Mouse (Mus musculus) left cerebral cortex, adult 11 months (tissue): ENCODE data around the gene Asphd2.

Experiments
- DNase-seq: peaks from one replicate; pipeline ENCODE4 v3.0.0; 2022; ENCODE audit warnings: low spot score

Gene Asphd2

GRCm38 (mm10) chr5:112391002-112391401 lies 3.7 kb downstream of the Asphd2 start:
- DNase-seq = no peak

- no peak for DNase-seq
Observed at GRCm38 (mm10) chr5:112389352-112389751, 5.3 kb downstream of the Asphd2 start.

DNA sequence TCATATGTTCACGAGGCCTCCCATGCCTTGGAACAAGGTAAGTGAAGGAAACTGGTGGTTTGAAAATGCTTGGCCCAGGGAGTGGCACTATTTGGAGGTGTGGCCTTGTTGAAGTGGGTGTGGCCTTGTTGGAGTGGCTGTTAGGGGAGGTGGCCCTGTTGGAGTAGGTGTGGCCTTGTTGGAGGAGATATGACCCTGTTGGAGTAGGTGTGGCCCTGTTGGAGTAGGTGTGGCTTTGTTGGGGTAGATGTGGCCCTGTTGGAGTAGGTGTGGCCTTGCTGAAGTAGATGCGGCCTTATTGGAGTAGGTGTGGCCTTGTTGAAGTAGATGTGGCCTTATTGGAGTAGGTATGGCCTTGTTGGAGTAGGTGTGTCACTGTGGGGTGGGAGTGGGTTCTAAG lies 8.7 kb downstream of the Asphd2 start:
- no peak for DNase-seq

DNA sequence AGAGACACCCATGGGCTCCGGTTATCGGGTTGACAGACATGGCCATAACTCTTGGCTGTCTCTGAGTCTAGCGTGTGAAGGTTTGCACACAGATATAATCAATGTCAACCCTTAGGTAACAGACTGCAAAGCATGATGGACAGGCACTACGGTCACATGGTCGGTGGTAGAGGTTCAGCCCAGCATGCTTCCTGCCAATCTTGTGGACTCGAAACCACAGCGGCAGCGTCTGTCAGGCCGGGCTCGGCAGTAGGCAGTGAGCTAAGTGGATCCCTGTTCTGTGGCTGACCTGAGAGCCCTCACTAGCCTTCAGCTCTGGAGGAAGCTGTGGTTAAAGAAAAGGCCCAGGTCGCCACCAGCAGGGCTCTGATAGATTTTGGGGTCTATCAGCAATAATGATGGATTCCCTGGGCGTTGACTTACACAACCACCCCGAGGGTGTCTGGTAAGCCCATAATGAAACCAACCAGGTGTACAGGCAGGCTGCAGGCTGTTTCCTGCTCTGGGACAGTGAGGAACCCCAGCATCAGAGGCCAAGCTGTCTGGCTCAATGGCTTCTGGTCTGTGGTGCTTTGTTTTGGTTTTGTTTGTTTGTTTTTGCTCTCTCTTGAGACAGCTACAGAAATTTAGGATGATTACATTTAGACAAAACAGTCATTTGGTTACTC lies 9.7 kb downstream of the Asphd2 start:
- no peak for DNase-seq

DNA sequence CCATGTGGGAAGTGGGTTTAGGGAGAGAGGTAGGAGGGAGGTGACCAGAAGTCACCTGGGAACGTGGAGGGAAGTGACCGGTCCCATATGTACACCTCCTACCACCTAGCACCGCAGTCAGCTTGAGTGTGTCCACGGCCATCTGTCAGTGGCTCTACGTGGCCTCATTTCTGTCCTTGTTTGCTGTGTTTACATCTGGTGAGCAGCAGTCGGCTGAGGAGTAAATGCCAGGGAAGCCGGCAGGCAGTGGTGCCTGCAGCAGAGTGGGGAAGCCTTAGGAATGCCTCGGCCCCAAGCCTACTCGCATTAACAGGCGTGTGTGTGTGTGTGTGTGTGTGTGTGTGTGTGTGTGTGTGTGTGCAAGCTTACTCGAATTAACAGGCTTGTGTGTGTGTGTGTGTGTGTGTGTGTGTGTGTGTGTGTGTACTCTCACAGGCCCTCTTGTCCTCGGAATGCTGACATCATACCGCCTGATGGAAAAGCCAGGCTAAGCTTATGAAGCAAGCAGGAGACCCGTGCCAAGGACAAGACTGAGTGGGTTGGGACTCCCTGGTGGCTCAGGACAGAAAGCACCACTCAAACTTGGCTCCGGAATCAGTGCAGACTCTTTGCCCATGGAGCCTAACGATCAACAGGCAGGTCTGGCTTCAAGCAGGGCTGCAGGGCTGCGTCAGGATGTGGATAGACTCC lies 11.9 kb downstream of the Asphd2 start:
- DNase-seq = no peak

GRCm38 (mm10) chr5:112382042-112382441 lies 12.6 kb downstream of the Asphd2 start:
- no peak for DNase-seq

DNA sequence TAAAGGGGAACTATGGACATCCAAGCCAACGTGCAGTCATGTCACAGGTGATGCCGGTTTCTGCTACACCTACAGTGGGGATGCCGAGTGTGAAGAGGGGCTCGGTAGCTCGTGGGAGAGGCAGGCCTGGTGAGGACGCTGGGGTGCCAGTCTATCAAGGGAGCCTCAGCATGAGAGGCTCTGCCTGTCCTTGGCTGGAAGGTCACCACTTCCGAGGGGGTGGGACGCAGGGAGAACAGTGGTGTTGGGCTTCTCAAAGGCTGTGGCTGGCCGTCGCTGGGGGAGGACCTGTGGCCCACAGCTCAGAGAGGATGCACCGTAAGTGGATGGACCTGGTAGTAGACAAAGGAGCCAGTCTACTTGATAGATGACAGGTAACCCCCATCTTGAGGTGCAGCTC lies 13.5 kb downstream of the Asphd2 start:
- no peak for DNase-seq

GRCm38 (mm10) chr5:112378716-112379115 lies 15.9 kb downstream of the Asphd2 start:
- no peak for DNase-seq

DNA sequence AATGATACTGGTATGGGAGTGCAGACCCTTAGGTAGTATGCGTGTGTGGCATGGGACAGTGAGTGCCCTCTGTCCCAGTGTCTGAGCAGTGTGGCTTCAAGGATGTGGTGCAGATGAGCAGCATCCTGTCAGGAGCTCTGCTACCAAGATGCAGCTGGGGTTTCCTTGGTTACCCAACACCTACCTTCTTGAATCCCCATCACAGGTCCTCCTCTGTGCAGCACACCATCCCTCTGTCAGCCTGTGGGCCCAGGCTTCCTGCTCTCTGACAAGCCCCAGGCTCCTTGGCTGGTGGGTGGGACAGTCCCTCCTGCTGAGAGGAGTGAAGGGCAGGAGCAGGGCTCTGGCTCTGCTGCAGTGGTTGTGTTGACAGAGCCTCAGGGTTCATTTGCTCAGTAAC lies 17.3 kb downstream of the Asphd2 start:
- DNase-seq = no peak

- no peak for DNase-seq
Observed at GRCm38 (mm10) chr5:112376111-112376510, 18.6 kb downstream of the Asphd2 start.

DNA sequence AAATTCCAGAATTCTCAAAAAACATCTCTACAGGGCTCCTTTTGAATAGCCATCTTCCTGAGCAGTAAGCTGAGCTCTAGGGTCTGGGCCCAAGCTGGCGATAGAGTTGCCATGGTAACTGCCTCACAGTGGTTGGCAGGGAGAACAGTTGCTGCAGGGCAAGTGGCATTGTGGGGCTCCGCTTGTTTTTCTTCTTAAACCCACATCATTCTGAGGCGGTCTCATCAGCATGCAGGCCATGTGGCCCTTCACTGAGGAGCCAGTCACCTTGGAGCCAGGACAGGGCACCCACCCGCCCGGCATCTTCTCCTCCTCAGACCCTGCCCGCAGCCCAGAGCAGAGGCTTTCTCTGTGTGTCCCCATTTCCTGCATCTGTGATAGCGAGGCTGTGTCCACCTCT lies 22.7 kb downstream of the Asphd2 start:
- DNase-seq = peak; percentile 67

GRCm38 (mm10) chr5:112370236-112370813 lies 24.3 kb downstream of the Asphd2 start:
- DNase-seq = no peak

DNA sequence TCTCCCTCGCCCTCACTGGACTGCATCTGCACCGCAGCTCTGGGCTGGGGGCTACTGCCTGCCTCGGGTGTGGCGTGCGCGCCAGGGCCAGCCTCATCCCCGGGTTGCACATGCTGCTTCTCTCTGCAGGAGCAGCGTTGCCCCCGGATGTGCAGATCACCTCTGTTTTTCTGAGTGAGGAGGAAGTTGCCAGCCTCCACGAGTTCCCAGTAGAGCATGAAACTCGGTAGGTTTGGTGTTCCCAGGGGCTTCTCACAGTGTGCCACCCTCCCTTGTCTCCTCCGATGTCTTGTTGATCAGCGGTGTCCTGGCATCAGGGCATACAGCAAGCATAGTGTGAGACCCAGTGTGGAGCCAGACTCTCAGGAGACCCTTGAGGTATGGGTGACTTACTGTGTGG lies 25.3 kb downstream of the Asphd2 start:
- DNase-seq = no peak

GRCm38 (mm10) chr5:112368666-112369065 lies 26.0 kb downstream of the Asphd2 start:
- DNase-seq = no peak

DNA sequence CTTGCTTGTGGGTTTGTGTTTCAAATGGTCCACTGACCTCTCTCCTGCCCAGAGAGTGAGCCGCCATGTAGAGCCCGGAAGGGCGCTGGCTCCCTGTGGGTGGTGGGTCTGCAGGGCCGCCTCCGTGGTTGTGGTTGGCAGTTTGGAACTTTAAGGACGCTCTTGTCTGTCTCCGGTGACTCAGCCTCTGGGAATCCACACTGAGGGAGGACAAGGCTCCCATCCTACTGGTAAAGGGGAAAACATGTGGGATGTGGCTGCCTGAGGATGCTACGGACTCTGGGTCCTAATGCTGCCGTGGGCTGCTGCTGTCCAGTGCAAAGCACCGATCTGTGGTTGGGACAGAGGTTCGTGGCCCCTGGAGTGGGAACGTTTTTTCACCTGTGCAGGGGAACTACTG lies 26.7 kb downstream of the Asphd2 start:
- no peak for DNase-seq

- DNase-seq = no peak
Observed at GRCm38 (mm10) chr5:112367338-112367737, 27.3 kb downstream of the Asphd2 start.

GRCm38 (mm10) chr5:112366879-112367278 lies 27.8 kb downstream of the Asphd2 start:
- no peak for DNase-seq

DNA sequence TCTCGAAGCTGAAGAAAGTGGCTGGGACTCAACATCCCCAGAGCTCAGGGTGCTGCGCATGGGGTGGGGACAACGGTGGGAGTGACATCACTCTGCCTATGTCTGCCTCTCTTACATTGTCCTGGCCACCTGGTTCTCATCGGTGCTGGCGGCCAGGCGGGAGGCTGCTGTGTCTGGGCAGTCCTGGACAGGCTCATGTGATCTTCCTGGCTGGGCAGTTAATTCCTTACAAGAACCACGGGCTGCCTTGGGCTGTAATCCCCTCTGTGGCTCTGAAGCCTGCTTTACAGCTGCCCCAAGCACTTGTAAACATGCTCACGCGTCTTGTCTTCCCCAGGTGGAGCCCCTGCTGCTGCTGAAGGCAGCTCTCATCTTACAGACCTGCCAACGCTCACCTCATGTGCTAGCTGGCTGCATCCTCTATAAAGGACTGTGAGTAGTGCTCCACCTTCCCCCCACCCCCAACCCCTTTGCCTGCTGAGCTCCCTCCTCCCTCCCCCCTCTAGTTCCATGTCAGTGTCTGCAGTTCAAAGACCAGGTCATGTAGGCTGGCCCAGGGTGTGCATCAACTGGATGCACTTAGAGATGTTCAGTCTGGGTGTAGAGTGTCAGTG lies 30.4 kb downstream of the Asphd2 start:
- no peak for DNase-seq

GRCm38 (mm10) chr5:112360077-112360476 lies 34.6 kb downstream of the Asphd2 start:
- DNase-seq = no peak

- no peak for DNase-seq
Observed at GRCm38 (mm10) chr5:112359520-112359919, 35.1 kb downstream of the Asphd2 start.

- DNase-seq = no peak
Observed at GRCm38 (mm10) chr5:112356322-112356721, 38.3 kb downstream of the Asphd2 start.

DNA sequence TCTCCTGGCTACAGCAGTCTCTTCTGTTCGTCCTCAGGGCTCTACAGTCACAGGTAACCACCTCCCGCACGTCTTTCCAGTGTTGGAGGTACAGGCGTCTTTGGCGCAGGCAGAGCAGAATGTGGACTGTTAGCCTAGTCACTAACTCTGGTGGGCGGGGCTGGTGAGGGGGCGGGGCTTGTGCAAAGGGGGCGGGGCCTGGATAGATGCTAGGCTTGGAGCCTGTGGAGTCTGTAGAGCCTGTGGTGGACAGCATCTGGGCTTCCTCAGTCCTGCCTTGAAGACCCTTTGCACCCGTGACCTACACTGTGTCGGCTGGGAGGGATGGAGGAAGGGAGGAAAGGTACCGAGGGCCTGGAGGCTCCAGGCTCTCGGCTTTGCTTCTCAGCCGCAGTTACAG lies 38.8 kb downstream of the Asphd2 start, which contains the start of gene Gm6583:
Gene Gm6583, minus strand, starts transcription at position 124 of the 400 bp plus-strand sequence.
- no peak for DNase-seq

- no peak for DNase-seq
Observed at GRCm38 (mm10) chr5:112355493-112355892, 39.2 kb downstream of the Asphd2 start.
